Mouse (Mus musculus) urinary bladder, postnatal 25 days (tissue): ENCODE results near the gene Kank3.
"Not testable (repeated sequence)": the region's sequence is repeated elsewhere in the genome, so short reads cannot be mapped to it uniquely, and the experiment has no call there.

ENCODE experiments used
- DNase-seq: peaks from one replicate; pipeline ENCODE4 v3.0.0; 2022; ENCODE audit warnings: low spot score

Kank3 gene

GRCm38 (mm10) chr17:33807181-33807888 is 3.0 kb upstream of the Kank3 start:
- no peak for DNase-seq

- no peak for DNase-seq
These were observed 2.1 kb upstream of the Kank3 start for GRCm38 (mm10) chr17:33808192-33808591.

GRCm38 (mm10) chr17:33811142-33811516 is 810 bp downstream of the Kank3 start:
- no peak for DNase-seq

- DNase-seq: no peak
These were observed 2.2 kb downstream of the Kank3 start for GRCm38 (mm10) chr17:33812475-33812874.

GRCm38 (mm10) chr17:33812990-33813389 is 2.7 kb downstream of the Kank3 start:
- no peak for DNase-seq

- no peak for DNase-seq
These were observed 5.1 kb downstream of the Kank3 start for GRCm38 (mm10) chr17:33815399-33815798.

- no peak for DNase-seq
These were observed 6.3 kb downstream of the Kank3 start for GRCm38 (mm10) chr17:33816612-33817011.

- DNase-seq: peak; percentile 76
These were observed 7.1 kb downstream of the Kank3 start for GRCm38 (mm10) chr17:33817184-33817968.

GRCm38 (mm10) chr17:33817969-33818643 is 7.8 kb downstream of the Kank3 start:
- no peak for DNase-seq

GRCm38 (mm10) chr17:33822436-33822959 is 12.2 kb downstream of the Kank3 start:
- no peak for DNase-seq

GRCm38 (mm10) chr17:33823171-33823570 is 12.9 kb downstream of the Kank3 start:
- DNase-seq: not testable (repeated sequence)

GRCm38 (mm10) chr17:33824084-33824996 is 14.0 kb downstream of the Kank3 start, which contains the start of the genes Rps28 and Ndufa7:
TSS of gene Rps28 (minus strand) at chr17:33824562.
TSS of gene Ndufa7 (plus strand) at chr17:33824572.
- DNase-seq: peak; percentile 98

- not testable (repeated sequence) for DNase-seq
These were observed 14.6 kb downstream of the Kank3 start for GRCm38 (mm10) chr17:33824997-33825330.

GRCm38 (mm10) chr17:33825462-33825861 is 15.1 kb downstream of the Kank3 start:
- no peak for DNase-seq

GRCm38 (mm10) chr17:33826850-33827249 is 16.5 kb downstream of the Kank3 start:
- DNase-seq: peak; percentile 63

- no peak for DNase-seq
These were observed 18.6 kb downstream of the Kank3 start for GRCm38 (mm10) chr17:33828892-33829291.

- no peak for DNase-seq
These were observed 19.2 kb downstream of the Kank3 start for GRCm38 (mm10) chr17:33829561-33829960.

GRCm38 (mm10) chr17:33842966-33843795 is 32.9 kb downstream of the Kank3 start, which contains the start of gene Cd320:
TSS of gene Cd320 (plus strand) at chr17:33843091.
- DNase-seq: peak; percentile 85

GRCm38 (mm10) chr17:33844196-33844595 is 33.9 kb downstream of the Kank3 start:
- no peak for DNase-seq

GRCm38 (mm10) chr17:33848139-33848538 is 37.8 kb downstream of the Kank3 start:
- no peak for DNase-seq
